Mouse (Mus musculus): ENCODE data around the gene Tnk2.

The Tnk2 gene

GRCm38 (mm10) chr16:32671206-32671887 is 27.7 kb downstream of the Tnk2 start:
- Histone ChIP-seq H3K36me3 (ENCODE audit: control insufficient read depth, insufficient read depth, low read length, poor library complexity, severe bottlenecking) (peaks cover 8% of the 10 kb centered on the region), H3K27me3 (ENCODE audit: control insufficient read depth, insufficient read depth, low read length, poor library complexity, severe bottlenecking) (no peaks in the 10 kb centered on the region)
- no peak for DNase-seq (ENCODE audit: low read depth, low spot score)

- Histone ChIP-seq H3K36me3 (ENCODE audit: control insufficient read depth, insufficient read depth, low read length, poor library complexity, severe bottlenecking) (peaks cover 14% of the 10 kb centered on the region), H3K27me3 (ENCODE audit: control insufficient read depth, insufficient read depth, low read length, poor library complexity, severe bottlenecking) (no peaks in the 10 kb centered on the region)
- DNase-seq (ENCODE audit: low read depth, low spot score): no peak
Observed at GRCm38 (mm10) chr16:32672250-32672649, 28.6 kb downstream of the Tnk2 start.

GRCm38 (mm10) chr16:32672861-32673560 is 29.3 kb downstream of the Tnk2 start:
- no peaks in the 10 kb centered on the region for H3K27me3 ChIP-seq (ENCODE audit: control insufficient read depth, insufficient read depth, low read length, poor library complexity, severe bottlenecking)
- H3K36me3 ChIP-seq (ENCODE audit: control insufficient read depth, insufficient read depth, low read length, poor library complexity, severe bottlenecking): peaks cover 15% of the 10 kb centered on the region
- no peak for DNase-seq (ENCODE audit: low read depth, low spot score)

GRCm38 (mm10) chr16:32674121-32674740 is 30.6 kb downstream of the Tnk2 start:
- DNase-seq (ENCODE audit: low read depth, low spot score): no peak
- H3K36me3 ChIP-seq (ENCODE audit: control insufficient read depth, insufficient read depth, low read length, poor library complexity, severe bottlenecking): peaks cover 15% of the 10 kb centered on the region
- no peaks in the 10 kb centered on the region for H3K27me3 ChIP-seq (ENCODE audit: control insufficient read depth, insufficient read depth, low read length, poor library complexity, severe bottlenecking)

DNA sequence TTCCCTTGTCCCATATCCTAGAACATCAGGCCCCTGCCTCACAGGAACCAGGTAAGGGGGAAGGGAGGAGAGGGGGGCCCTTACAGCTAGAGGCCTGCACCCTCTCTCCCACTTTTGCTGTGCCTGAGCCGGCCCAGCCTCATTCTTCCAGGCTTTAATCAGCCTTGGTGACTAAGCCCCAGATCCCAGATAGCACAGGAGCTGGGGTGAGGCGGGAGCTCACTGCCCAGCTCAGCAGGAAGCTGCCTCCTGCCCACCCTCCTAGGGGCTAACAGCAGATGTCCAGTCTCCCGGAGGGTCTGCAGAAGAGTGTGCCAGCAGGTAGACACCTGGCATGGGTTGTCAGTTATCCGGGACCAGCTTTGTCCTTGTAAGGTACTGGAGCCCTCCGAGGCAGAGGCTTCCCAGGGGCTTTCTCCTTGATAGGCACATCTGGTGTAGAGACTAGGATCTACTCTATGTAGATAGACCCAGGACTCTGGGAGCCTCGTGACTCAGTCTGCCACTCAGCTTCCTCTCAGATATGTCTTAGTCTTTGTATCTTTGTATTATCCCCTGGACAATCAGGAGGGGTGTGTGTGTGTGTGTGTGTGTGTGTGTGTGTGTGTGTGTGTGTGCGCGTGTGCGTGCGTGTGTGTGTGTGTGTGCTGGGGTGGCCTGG is 33.5 kb downstream of the Tnk2 start:
- Histone ChIP-seq H3K36me3 (ENCODE audit: control insufficient read depth, insufficient read depth, low read length, poor library complexity, severe bottlenecking) (peaks cover 14% of the 10 kb centered on the region), H3K27me3 (ENCODE audit: control insufficient read depth, insufficient read depth, low read length, poor library complexity, severe bottlenecking) (no peaks in the 10 kb centered on the region)
- no peak for DNase-seq (ENCODE audit: low read depth, low spot score)

GRCm38 (mm10) chr16:32677903-32678302 is 34.2 kb downstream of the Tnk2 start:
- Histone ChIP-seq H3K27me3 (ENCODE audit: control insufficient read depth, insufficient read depth, low read length, poor library complexity, severe bottlenecking) (no peaks in the 10 kb centered on the region), H3K36me3 (ENCODE audit: control insufficient read depth, insufficient read depth, low read length, poor library complexity, severe bottlenecking) (peaks cover 14% of the 10 kb centered on the region)
- DNase-seq (ENCODE audit: low read depth, low spot score): no peak

DNA sequence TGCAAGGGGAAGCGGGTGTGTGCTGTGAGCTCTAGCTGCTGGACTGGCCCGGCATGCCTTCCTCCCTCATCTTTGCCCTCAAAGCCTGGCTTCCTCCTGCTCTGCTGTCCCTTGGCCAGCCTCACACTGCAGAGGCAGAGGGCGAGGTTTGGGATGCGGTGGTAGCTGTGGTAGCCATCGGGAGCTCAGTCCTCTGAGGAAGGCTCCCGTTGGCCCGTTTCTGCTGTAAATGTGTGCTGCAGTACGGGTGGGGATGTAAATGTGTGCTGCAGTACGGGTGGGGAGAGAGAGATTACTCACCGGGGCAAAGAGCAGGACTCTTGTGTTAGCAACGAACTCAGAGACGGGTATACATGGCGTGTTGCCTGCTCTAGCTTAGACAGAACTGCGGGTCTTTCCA is 35.1 kb downstream of the Tnk2 start:
- peaks cover 16% of the 10 kb centered on the region for H3K36me3 ChIP-seq (ENCODE audit: control insufficient read depth, insufficient read depth, low read length, poor library complexity, severe bottlenecking)
- H3K27me3 ChIP-seq (ENCODE audit: control insufficient read depth, insufficient read depth, low read length, poor library complexity, severe bottlenecking): no peaks in the 10 kb centered on the region
- DNase-seq (ENCODE audit: low read depth, low spot score): no peak

DNA sequence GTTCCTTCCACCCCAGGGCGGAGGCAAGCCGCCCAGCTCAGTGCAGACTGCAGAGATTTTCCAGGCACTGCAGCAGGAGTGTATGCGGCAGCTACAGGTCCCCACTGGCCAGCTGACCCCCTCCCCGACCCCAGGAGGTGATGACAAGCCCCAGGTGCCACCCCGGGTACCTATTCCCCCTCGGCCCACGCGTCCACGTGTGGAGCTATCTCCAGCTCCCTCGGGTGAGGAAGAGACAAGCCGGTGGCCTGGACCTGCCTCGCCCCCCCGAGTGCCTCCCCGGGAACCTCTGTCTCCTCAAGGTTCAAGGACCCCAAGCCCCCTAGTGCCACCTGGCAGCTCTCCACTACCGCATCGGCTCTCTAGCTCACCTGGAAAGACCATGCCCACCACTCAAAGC is 36.3 kb downstream of the Tnk2 start:
- DNase-seq (ENCODE audit: low read depth, low spot score): no peak
- H3K27me3 ChIP-seq (ENCODE audit: control insufficient read depth, insufficient read depth, low read length, poor library complexity, severe bottlenecking): no peaks in the 10 kb centered on the region
- peaks cover 13% of the 10 kb centered on the region for H3K36me3 ChIP-seq (ENCODE audit: control insufficient read depth, insufficient read depth, low read length, poor library complexity, severe bottlenecking)

DNA sequence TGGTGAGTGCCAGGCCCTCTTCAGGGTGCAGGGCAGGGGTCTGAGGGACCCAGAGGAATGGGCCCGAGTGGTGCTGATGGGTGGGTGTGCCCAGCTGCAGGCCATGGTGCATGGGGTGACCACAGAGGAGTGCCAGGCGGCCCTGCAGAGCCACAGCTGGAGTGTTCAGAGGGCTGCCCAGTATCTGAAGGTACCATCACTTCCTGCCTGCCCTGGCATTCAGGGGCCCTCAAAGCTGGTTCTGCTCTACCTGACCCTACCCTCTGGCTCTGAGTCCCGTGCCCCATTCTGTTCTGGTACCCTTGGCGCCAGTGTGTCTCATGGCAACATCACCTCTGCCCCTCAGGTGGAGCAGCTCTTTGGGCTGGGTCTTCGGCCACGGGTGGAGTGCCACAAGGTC is 37.1 kb downstream of the Tnk2 start:
- Histone ChIP-seq H3K36me3 (ENCODE audit: control insufficient read depth, insufficient read depth, low read length, poor library complexity, severe bottlenecking) (peaks cover 13% of the 10 kb centered on the region), H3K27me3 (ENCODE audit: control insufficient read depth, insufficient read depth, low read length, poor library complexity, severe bottlenecking) (no peaks in the 10 kb centered on the region)
- DNase-seq (ENCODE audit: low read depth, low spot score): no peak

GRCm38 (mm10) chr16:32682194-32682593 is 38.5 kb downstream of the Tnk2 start:
- no peaks in the 10 kb centered on the region for H3K27me3 ChIP-seq (ENCODE audit: control insufficient read depth, insufficient read depth, low read length, poor library complexity, severe bottlenecking)
- peaks cover 5% of the 10 kb centered on the region; the same call in 1 of the 2 replicates for H3K36me3 ChIP-seq (ENCODE audit: control insufficient read depth, insufficient read depth, low read length, poor library complexity, severe bottlenecking)
- DNase-seq (ENCODE audit: low read depth, low spot score): peak; percentile 84

- peaks cover 4% of the 10 kb centered on the region; the same call in 1 of the 2 replicates for H3K36me3 ChIP-seq (ENCODE audit: control insufficient read depth, insufficient read depth, low read length, poor library complexity, severe bottlenecking)
- H3K27me3 ChIP-seq (ENCODE audit: control insufficient read depth, insufficient read depth, low read length, poor library complexity, severe bottlenecking): no peaks in the 10 kb centered on the region
- DNase-seq (ENCODE audit: low read depth, low spot score): no peak
Observed at GRCm38 (mm10) chr16:32682841-32683240, 39.2 kb downstream of the Tnk2 start.

- H3K27me3 ChIP-seq (ENCODE audit: control insufficient read depth, insufficient read depth, low read length, poor library complexity, severe bottlenecking): no peaks in the 10 kb centered on the region
- H3K36me3 ChIP-seq (ENCODE audit: control insufficient read depth, insufficient read depth, low read length, poor library complexity, severe bottlenecking): peaks cover 4% of the 10 kb centered on the region; the same call in 1 of the 2 replicates
- DNase-seq (ENCODE audit: low read depth, low spot score): peak; percentile 74
Observed at GRCm38 (mm10) chr16:32683343-32683742, 39.7 kb downstream of the Tnk2 start.

- Histone ChIP-seq H3K27me3 (ENCODE audit: control insufficient read depth, insufficient read depth, low read length, poor library complexity, severe bottlenecking) (no peaks in the 10 kb centered on the region), H3K36me3 (ENCODE audit: control insufficient read depth, insufficient read depth, low read length, poor library complexity, severe bottlenecking) (peaks cover 4% of the 10 kb centered on the region; the same call in 1 of the 2 replicates)
- DNase-seq (ENCODE audit: low read depth, low spot score): no peak
Observed at GRCm38 (mm10) chr16:32685405-32685804, 41.7 kb downstream of the Tnk2 start.

- DNase-seq (ENCODE audit: low read depth, low spot score): no peak
- Histone ChIP-seq H3K27me3 (ENCODE audit: control insufficient read depth, insufficient read depth, low read length, poor library complexity, severe bottlenecking) (no peaks in the 10 kb centered on the region), H3K36me3 (ENCODE audit: control insufficient read depth, insufficient read depth, low read length, poor library complexity, severe bottlenecking) (peaks cover 3% of the 10 kb centered on the region; the same call in 1 of the 2 replicates)
Observed at GRCm38 (mm10) chr16:32685998-32686397, 42.3 kb downstream of the Tnk2 start.

DNA sequence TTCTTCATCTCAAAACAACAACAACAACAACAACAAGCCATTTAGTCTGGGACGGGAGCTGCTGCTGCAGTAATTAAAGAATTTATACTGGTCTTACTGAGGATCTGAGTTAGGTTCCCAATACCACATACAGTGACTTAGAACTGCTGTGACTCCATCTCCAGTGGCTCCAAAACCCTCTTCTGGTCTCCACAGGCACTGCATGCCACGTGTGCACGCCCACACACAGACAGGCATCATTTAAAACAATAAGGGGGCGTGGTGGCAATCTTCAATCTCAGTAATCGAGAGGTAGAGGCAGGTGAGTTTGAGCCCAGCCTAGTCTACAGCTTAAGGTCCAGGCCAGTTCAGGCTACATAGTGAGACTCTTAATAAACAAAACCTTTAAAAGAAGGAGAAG is 43.5 kb downstream of the Tnk2 start:
- DNase-seq (ENCODE audit: low read depth, low spot score): peak; percentile 28
- Histone ChIP-seq H3K36me3 (ENCODE audit: control insufficient read depth, insufficient read depth, low read length, poor library complexity, severe bottlenecking) (0 out of 2 replicates have a peak, but pooled peaks cover 2% of the 10 kb centered on the region), H3K27me3 (ENCODE audit: control insufficient read depth, insufficient read depth, low read length, poor library complexity, severe bottlenecking) (no peaks in the 10 kb centered on the region)

Data from splenic B cell, adult 2 months (primary cell).